Mouse (Mus musculus): Measurements from ENCODE around the gene Hcar1.

DNA sequence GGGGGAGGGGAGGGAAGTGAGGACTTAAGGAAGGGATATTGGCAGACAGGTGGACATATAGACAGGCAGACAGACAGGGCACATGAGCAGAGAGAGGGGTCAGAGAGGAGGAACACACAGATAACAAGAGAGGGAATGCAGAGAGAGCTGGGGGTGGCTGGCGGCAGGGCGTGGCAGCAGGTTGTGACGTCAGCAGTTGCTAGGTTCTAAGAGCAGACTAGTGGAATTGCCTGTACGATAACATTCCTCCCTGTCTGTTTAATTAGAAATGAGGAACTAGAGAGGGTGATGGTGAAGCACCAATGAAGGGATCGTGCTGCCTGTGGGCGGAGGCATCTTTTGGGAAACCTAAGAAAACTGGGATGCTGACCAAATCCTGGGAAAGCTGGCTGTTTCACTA, 11.8 kb upstream of the Hcar1 start:
- TF ChIP-seq POLR2A (IDR thresholded peaks at IDR 0.05; ENCODE audit: control insufficient read depth, low read depth, low read length): peak; percentile 88; the same call in 1 of the 2 replicates
- no peak for TF ChIP-seq CTCF (IDR thresholded peaks at IDR 0.05; ENCODE audit: control insufficient read depth, insufficient read depth, insufficient replicate concordance, low read depth, low read length)

Data from testis, adult 2 months (tissue).